Mouse (Mus musculus) spleen, postnatal 10 days (tissue): ENCODE results near the gene Arid3b.

Source experiments
- DNase-seq, 2 experiments: peaks; one replicate each; pipeline ENCODE4 v3.0.0; 2021 to 2022; ENCODE audit warnings: low spot score in 2 of 2

Arid3b gene

DNA sequence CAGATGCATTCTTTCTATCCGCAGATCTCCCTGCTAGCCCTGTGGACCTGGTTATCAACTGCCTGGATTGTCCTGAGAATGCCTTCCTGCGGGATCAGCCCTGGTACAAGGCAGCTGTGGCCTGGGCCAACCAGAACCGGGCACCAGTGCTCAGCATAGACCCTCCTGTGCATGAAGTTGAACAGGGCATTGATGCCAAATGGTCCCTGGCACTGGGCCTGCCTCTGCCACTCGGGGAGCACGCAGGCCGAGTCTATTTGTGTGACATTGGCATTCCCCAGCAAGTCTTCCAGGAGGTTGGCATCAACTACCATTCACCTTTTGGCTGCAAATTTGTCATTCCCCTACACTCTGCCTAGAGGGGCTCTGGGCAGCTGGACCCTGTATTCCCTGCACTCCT is 88.5 kb downstream of the Arid3b start:
- DNase-seq, result no peak

DNA sequence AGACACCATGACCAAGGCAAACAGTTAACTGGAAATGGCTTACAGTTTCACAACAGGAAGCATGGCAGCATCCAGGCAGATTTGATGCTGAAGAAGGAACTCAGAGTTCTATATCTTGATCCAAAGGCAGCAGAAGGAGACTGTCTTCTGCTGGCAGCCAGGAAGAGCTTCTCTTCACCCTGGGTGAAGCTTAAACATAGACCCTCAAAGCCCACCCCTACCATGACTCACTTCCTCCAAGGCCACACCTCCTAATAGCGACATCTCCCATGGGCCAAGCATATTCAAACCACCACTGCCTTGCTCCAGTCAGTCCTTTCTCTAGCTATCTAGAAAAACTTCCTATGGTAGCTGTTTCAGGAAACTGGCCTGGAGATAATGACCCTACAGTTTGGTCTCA is 89.5 kb downstream of the Arid3b start:
- no peak for DNase-seq

DNA sequence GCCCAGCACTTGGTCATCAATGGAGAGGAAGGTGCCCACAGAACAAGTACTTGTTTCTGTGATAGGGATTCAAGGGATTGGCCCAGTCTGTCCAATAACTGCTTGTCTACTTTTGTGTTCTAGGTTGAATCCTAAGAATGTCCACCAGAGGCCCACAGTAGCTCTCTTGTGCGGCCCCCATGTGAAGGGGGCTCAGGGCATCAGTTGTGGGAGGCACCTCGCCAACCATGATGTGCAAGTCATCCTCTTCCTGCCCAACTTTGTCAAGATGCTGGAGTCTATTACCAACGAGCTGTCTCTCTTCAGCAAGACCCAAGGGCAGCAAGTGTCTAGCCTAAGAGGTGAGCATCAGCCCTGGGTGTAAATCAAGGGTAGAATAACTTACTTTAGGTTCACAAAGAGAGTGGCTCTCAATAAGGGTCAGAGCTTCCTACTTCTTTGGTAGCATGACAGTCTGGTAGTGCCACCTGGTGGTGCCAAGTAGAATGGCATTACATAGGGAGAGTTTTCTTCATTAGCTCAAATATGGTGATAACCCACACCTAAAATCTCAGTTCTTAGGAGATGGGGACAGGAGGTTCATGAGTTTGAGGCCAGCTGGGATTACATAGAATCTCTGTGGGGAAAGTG is 92.0 kb downstream of the Arid3b start:
- peak in 1 of 2 experiments; percentile 71 for DNase-seq
